Mouse (Mus musculus) cerebellum, adult 18-20 months (tissue): ENCODE data around the gene Gm20388.
"Not testable (repeated sequence)": the region's sequence is repeated elsewhere in the genome, so short reads cannot be mapped to it uniquely, and the experiment has no call there.

ENCODE experiments used
- DNase-seq, 2 experiments: peaks; one replicate each; pipeline ENCODE4 v3.0.0; 2021

Gm20388 gene

DNA sequence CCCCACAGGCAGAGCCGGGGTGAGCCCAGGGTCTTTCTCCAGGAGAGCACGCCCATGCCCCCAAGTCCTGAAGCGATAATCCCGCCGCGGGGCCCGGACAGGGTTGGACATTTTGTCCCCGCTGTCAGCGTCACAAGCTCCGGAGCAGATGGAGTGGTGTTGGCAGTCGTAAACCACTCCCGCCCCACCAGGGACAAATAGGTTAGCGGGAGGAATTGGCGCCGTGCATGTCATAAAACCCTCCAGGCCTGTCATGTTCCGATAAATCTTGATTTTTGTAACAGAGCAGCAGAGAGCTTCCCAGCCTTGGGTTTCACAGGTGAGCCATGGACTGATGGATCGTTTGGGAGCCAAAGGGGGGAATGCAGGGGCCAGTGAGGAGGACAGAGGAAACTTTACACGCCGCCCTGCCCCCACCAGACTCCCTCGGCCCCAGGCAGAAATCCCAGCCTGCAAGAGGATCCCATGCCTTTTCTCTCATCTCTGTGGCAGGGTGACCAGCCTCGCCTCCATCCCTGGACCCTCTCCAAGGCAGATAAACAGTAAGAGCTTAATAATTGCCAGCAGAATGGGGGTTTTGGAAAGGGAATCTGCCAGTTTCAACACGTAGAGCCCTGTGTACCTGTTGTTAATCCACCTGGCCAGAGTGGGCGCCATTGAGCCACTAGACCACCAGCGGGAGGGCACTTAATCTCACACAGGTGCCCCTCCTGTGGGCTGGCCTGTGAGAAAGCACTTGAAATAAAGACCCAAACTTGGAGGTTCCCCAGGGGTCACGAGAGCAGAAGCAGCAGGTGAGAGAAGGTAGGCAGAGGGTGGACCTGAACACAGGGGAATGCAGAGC is 1400.6 kb downstream of the Gm20388 start:
- DNase-seq, result peak; percentile 34 to 35

DNA sequence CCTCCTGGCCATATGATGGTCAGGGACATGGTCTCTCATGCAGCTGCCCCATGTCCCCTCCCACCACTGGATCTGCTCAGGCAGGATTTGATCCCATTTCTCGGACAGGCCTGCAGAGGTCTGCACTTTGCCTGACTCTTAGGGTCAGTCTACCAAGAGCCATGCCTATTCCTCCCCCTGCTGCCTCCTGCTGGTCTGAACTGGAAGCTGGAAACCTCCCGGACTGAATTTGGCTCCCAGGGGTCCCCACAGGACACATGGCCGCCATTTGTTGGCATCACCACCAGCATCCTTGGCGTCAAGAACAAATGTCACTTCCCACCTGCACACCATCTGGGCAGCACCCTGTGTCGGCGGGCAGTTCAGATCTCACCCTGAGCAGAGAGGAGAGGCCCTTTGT is 1402.8 kb downstream of the Gm20388 start:
- DNase-seq, result no peak

GRCm38 (mm10) chr8:121314036-121314435 is 1403.4 kb downstream of the Gm20388 start:
- DNase-seq, result no peak

DNA sequence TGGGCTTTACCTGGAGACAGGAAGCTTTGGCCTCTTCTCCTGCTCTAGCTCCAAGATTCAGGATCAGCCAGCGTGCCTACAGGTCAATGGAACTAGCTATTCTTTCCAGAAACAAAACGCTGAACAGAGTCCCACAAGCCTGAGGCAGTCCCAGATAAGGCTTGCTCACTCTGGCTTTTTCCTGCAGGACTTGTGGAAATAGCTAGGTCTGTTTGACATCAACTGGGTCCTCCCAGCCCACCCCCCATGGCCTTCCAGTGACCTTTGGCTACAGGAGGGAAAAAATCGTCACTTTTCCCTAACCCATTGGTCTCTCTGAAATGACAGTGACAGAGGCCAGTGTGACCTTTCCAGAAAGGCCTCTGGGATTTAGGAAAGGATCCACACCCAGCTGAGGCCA is 1404.9 kb downstream of the Gm20388 start:
- no peak for DNase-seq

GRCm38 (mm10) chr8:121316009-121316408 is 1405.4 kb downstream of the Gm20388 start:
- no peak for DNase-seq

GRCm38 (mm10) chr8:121318756-121319155 is 1408.1 kb downstream of the Gm20388 start:
- DNase-seq, result not testable (repeated sequence)

DNA sequence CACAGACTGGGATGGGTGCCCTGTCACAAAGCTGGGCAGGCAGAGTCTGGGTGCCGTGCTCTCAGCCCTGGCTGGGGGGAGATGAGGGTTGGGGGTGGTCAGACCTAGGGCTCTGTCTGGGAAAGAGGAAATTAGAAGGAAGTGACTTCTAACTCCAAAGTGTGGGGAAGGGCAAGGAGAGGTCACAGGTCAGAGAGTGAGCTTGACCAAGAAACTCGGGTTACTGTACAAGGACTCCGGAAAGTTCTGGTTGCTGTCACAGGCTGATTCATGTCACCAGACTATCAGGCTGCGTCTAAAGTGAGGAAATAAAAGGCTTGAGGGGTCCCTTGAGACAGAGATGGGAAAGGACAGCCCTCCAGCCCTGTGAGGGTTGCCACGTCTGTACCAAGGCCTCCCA is 1408.8 kb downstream of the Gm20388 start:
- DNase-seq, result no peak

GRCm38 (mm10) chr8:121326164-121326910 is 1415.7 kb downstream of the Gm20388 start:
- DNase-seq, result no peak

GRCm38 (mm10) chr8:121332436-121332835 is 1421.8 kb downstream of the Gm20388 start:
- no peak for DNase-seq

DNA sequence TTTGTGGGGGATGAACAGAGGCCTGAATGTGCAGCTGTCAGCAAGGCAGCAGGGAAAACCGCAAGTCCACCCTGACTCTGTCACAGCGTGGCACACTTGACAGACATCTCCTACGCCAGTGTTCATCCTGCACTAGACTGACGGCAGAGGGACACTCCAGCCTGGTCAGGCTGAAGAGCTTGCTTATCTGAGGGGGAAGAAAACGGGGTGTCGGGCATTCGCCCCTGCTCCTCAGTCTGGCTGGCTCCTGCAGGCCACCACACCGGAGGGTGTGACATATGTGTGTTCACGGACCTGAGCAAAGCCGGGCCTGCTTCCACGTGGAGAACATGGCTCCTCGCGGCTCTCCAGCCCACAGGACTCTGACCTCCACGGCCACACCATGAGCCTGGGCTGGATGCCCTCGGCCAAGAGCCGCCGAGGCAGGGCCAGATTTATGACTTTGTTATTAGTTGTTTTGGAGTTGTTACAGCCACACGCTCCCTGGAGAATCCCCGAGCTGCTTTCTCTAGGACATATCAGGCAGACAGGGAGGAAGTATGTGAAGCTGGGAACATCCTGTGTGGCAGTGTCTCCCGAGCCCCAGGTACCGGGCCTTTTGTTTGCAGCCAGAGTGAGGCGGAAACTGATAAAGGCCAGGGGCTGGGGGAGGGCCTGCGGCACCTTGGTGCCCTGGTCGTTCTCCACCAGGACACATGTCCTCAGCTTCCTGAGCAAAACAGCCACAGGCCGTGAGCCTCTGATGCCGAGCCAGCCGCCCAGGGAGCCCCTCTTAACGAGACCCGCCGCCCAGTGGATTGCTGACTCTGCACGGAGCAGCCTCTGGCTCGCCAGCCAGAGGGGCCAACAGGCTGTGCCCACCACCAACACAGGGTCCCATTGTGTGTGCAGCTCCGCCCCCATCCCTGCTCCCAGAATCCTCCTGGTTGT is 1424.1 kb downstream of the Gm20388 start:
- no peak for DNase-seq

DNA sequence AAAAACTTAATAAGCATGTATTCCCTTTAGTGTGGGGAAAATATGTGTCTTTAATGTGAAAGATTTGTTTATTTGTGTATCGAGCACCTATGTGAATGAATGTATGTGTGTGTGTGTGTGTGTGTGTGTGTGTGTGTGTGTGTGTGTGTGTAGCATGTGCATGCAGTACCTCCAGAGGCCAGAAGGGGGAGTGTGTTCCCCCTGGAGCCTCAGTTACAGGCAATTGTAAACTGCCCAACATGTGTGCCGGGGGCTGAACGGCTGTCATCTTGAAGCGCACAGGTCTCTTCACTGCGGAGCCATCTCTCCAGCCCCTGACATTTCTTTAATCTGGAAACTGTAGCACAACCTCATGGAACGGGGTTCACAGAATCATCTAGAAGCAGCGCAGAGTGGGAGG is 1425.0 kb downstream of the Gm20388 start:
- no peak for DNase-seq

DNA sequence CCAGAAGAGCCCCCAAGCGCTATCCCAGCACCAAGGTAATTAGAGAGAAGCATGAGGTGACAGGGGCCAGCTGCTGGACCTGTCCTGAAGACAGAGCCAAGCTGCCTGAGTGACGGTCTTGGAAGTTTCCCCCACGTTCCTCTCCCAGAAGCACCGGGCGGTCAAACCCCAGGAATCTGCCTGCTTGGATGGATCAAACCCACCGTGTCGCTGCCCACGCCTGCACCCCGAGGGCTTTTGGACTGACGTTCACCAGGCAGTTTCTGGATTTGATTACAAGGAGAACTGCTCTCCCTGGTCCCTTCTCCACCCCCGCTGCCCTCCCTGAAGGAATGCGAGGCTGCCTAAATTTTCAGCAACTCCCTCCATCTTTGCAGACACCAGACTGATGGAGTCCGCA is 1432.3 kb downstream of the Gm20388 start:
- DNase-seq, result no peak

DNA sequence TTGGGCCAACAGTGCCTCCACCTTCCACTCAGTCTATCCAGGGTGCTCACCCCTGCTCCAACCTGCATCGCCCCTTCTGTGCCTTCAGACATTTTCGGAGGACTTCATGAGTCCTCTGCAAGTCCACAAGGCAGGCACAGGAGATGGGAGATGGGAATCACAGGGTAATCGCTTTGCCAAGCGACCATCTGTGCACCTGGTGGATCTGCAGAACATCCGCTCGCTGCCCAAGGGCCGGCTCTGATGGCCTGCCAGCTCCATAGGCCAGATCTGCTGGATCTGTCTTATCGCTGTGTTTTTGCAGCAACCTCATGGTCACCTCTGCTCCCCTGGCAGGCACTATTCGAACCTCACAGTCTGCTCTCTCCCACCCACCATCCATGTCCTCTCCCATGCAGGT is 1433.8 kb downstream of the Gm20388 start:
- DNase-seq, result peak; percentile 36 to 40

DNA sequence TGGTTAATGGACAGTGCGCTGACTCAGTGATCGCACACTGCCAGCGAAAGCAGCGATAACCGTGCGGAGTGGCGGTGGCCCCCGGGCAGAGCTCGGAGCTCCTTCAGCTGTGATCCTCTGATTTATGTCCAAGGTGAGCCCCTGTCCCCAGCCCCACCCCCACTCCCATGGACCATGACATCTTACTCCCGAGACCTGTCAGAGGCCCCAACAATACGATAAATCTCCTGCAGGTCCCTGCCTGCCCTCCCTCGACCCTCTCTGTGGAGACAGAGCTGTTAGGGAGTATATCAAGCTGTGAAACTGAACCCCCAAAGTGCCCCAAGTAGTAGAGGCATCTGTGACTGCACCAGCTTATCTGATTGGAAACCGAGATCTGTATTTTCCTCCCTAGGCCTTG is 1435.5 kb downstream of the Gm20388 start:
- DNase-seq, result no peak

- peak; percentile 21 to 35 for DNase-seq
Observed at GRCm38 (mm10) chr8:121346862-121347261, 1436.2 kb downstream of the Gm20388 start.

GRCm38 (mm10) chr8:121348998-121349397 is 1438.4 kb downstream of the Gm20388 start:
- no peak for DNase-seq

DNA sequence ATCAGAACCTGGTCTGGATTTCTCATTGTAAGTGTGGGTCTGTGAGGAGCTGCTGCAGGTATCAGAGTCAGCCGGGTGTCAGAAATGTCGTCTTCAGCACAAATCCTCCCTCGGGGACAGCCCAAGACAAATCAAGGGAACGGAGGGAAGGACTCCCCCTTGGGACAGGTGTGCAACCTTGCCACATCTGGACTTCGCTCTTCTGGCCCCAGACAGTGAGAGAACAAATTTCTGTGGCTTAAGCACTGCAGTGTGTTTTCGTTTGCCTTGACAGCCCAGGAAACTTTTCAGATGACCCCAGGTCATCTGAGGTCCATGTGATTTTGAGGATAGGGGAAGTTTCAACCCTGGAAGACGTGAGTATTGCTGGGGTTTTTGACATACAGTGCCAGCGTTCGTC is 1440.2 kb downstream of the Gm20388 start:
- DNase-seq, result no peak

- no peak for DNase-seq
Observed at GRCm38 (mm10) chr8:121354844-121355243, 1444.2 kb downstream of the Gm20388 start.

GRCm38 (mm10) chr8:121357451-121357850 is 1446.8 kb downstream of the Gm20388 start:
- DNase-seq, result no peak

DNA sequence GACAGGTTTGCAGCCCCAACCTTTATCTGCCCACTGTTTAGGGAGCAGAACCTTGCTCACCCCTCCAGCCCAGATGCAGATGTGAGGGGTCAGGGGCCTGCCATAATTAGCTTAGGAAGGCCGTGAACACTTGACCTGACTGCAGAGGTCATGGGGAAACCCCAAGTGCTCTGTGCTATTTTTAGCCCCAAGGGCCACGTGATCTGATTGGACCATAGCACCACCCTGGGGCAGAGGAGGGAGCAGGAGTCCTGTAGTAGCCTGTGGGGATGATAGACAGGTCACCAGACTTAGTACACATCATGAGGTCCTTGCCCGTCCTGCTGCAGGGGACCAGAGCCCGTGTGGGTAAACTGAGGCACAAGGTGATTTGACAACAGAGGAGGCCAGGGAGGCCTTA is 1448.0 kb downstream of the Gm20388 start:
- no peak for DNase-seq

- DNase-seq, result no peak
Observed at GRCm38 (mm10) chr8:121359131-121359981, 1448.7 kb downstream of the Gm20388 start.

DNA sequence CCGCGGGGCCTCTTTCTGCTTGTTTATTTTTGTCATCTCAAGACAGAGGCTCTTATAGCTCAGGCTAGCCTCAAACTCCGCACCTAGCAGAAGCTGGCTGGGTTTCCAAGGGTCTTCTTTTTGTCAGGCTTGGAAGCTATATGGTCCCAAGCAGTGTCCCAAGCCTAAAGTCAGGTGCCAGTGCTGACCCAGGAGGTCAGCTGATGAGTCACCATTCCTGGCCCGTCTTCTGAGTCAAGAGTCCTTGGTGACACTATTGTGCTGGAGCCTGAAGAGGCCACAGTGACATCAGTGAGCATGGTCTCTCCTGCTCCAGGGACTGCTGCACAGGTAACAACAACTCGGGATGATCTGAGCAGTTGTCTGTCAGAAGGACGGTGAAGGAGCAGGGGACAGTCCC is 1449.4 kb downstream of the Gm20388 start:
- DNase-seq, result no peak
